Mouse (Mus musculus): ENCODE measurements around the gene Ccdc194. TPM values are rescaled to one million over a fixed set of nuclear protein-coding genes. Genes with fewer than 3 reads are reported as not detected.

Gene Ccdc194
- polyA plus RNA-seq, 1 experiment from 2014 or later: 0.71 TPM

DNA sequence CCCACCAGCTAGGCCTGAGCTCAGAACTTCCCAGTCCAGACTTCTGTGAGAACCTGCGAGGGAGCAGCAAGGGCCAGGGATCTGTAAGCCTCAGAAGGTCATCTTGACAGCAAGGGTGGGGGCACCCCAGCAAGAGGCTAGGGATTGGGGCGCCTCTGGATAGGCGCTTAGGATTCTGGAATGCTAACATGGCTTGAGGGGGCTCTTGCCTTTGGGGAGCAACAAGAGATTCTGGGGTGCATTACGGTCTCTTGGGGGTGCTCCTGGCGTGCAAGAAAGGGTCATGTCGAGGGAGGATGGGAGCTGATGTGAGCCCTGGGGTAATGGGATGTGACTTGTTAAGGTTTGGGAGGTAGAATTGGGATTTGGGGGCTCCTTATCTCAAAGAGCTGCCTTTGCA lies 43.4 kb upstream of the Ccdc194 start:
- Histone ChIP-seq H3K4me2 (ENCODE audit: low read depth, severe bottlenecking) (peak overlapping the region; percentile 86), H3K4me1 (ENCODE audit: control insufficient read depth, insufficient read depth, low read length) (peaks cover 8% of the 10 kb centered on the region; the same call in 1 of the 2 replicates), H3K36me3 (ENCODE audit: control insufficient read depth, insufficient read depth, low read length) (no peaks in the 10 kb centered on the region), H3K4me3 (ENCODE audit: low read depth, low read length) (peak overlapping the region; percentile 65), H3K9ac (ENCODE audit: low read length) (no peak overlapping the region; the same call in 1 of the 2 replicates), H3K9me3 (ENCODE audit: control insufficient read depth, low read length) (peaks cover 4% of the 10 kb centered on the region; the same call in 1 of the 2 replicates), H3K27ac (replicated peaks; ENCODE audit: low read depth, low read length) (no peak overlapping the region), H3K27me3 (ENCODE audit: control insufficient read depth, insufficient read depth, low read length) (peaks cover 12% of the 10 kb centered on the region; the same call in 1 of the 2 replicates)
- DNase-seq (ENCODE audit: low spot score) (no peak), ATAC-seq (ENCODE audit: insufficient number of reproducible peaks, low FRiP score, low TSS enrichment, low read depth) (no peak)
- 14% methylated on average over 6 of the region's 6 CpGs for WGBS

DNA sequence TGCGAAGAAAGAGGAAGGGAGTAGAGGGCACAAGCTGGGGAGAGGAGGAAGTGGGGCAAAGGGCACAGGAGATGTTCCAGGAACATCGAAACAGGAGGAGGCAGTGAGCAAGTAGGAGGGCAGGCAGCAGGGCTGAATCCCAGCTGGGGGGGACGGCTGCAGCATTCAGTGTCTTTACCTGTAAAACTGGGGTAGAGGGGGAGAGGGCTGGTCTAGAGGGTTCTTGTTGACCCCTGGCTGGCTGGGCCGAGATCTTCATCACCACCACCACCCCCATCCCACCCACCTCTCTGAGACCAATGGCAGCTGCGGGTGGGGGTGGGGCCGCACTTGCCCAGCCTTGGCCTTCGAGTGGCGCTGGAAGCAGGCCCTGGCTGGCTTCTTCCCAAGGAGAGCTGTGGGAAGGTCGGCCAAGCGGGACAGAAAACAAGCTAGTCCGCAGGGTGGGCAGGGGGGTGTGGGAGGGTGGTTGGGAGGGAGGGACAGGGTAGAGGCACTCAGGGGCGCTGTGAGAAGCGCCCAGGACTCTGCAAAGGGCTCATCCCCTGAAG lies 43.0 kb upstream of the Ccdc194 start, which contains the start of gene Slc27a1:
Gene Slc27a1 (plus strand): TSS at position 496 of the 551 bp plus-strand sequence.
- H3K36me3 ChIP-seq (ENCODE audit: control insufficient read depth, insufficient read depth, low read length): no peaks in the 10 kb centered on the region
- H3K4me2 ChIP-seq (ENCODE audit: low read depth, severe bottlenecking): peak within 1 kb of the TSS; percentile 86
- WGBS: 7% methylated on average over 13 of the region's 13 CpGs
- ATAC-seq (ENCODE audit: insufficient number of reproducible peaks, low FRiP score, low TSS enrichment, low read depth) (no peak), DNase-seq (ENCODE audit: low spot score) (no peak)
- H3K4me3 ChIP-seq (ENCODE audit: low read depth, low read length): peak within 1 kb of the TSS; percentile 65
- H3K27ac ChIP-seq (replicated peaks; ENCODE audit: low read depth, low read length): peak within 1 kb of the TSS; percentile 50; the same call in 1 of the 2 replicates
- H3K27me3 ChIP-seq (ENCODE audit: control insufficient read depth, insufficient read depth, low read length): peaks cover 14% of the 10 kb centered on the region; the same call in 1 of the 2 replicates
- H3K9ac ChIP-seq (ENCODE audit: low read length): peak within 1 kb of the TSS; percentile 48; the same call in 1 of the 2 replicates
- peaks cover 4% of the 10 kb centered on the region; the same call in 1 of the 2 replicates for H3K9me3 ChIP-seq (ENCODE audit: control insufficient read depth, low read length)
- H3K4me1 ChIP-seq (ENCODE audit: control insufficient read depth, insufficient read depth, low read length): peaks cover 8% of the 10 kb centered on the region; the same call in 1 of the 2 replicates

DNA sequence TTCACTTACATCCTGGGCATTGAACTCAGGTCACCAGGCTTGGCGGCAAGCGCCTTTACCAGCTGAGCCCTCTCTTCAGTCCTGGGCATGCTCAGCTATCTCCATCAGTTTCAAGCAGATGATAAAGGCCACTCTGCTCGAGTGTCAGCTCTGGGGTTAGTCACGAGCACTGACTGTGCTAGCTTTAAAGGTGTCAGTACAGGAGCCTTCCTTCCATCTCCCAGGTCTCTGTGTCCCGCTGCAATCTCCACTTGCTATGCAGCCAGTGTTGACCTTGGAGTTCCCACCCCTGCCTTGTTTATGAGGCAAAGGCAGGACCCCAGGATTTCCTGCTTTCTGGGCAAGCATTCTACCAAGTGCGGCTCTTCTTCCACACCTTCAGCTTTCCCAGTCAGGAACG lies 42.1 kb upstream of the Ccdc194 start:
- 67% methylated on average over 7 of the region's 7 CpGs for WGBS
- Histone ChIP-seq H3K9me3 (ENCODE audit: control insufficient read depth, low read length) (peaks cover 4% of the 10 kb centered on the region; the same call in 1 of the 2 replicates), H3K4me2 (ENCODE audit: low read depth, severe bottlenecking) (no peak overlapping the region), H3K36me3 (ENCODE audit: control insufficient read depth, insufficient read depth, low read length) (no peaks in the 10 kb centered on the region), H3K27ac (replicated peaks; ENCODE audit: low read depth, low read length) (no peak overlapping the region), H3K27me3 (ENCODE audit: control insufficient read depth, insufficient read depth, low read length) (peaks cover 23% of the 10 kb centered on the region), H3K4me3 (ENCODE audit: low read depth, low read length) (no peak overlapping the region), H3K4me1 (ENCODE audit: control insufficient read depth, insufficient read depth, low read length) (peaks cover 8% of the 10 kb centered on the region; the same call in 1 of the 2 replicates), H3K9ac (ENCODE audit: low read length) (no peak overlapping the region)
- DNase-seq (ENCODE audit: low spot score) (no peak), ATAC-seq (ENCODE audit: insufficient number of reproducible peaks, low FRiP score, low TSS enrichment, low read depth) (no peak)

DNA sequence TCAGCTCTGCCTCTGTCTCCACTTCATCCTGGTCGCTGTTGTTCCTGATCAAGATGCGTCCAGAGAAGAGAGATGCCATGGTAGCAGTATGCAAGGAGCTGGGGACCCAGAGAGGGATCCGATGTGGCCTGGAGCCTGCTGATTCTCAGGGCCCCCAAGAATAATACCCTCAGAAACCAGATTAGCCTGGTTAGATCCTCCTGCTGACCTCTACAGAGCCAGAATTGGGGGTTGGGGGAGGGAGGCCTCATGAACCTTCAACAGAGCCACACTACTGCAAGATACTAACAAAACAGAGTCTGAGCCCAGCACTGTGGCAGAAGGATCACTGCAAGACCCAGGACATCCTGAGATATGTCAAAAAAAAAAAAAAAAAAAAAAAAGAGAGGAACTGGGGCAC lies 41.0 kb upstream of the Ccdc194 start, which contains the start of gene Nxnl1:
Gene Nxnl1 (minus strand): TSS at position 101 of the 400 bp plus-strand sequence.
- no peak for ATAC-seq (ENCODE audit: insufficient number of reproducible peaks, low FRiP score, low TSS enrichment, low read depth)
- no peak for DNase-seq (ENCODE audit: low spot score)
- 60% methylated on average over 3 of the region's 3 CpGs for WGBS
- Histone ChIP-seq H3K36me3 (ENCODE audit: control insufficient read depth, insufficient read depth, low read length) (no peaks in the 10 kb centered on the region), H3K4me3 (ENCODE audit: low read depth, low read length) (no peak within 1 kb of the TSS), H3K27ac (replicated peaks; ENCODE audit: low read depth, low read length) (no peak within 1 kb of the TSS), H3K27me3 (ENCODE audit: control insufficient read depth, insufficient read depth, low read length) (peaks cover 31% of the 10 kb centered on the region), H3K4me1 (ENCODE audit: control insufficient read depth, insufficient read depth, low read length) (peaks cover 8% of the 10 kb centered on the region; the same call in 1 of the 2 replicates), H3K9me3 (ENCODE audit: control insufficient read depth, low read length) (peaks cover 4% of the 10 kb centered on the region; the same call in 1 of the 2 replicates), H3K9ac (ENCODE audit: low read length) (no peak within 1 kb of the TSS), H3K4me2 (ENCODE audit: low read depth, severe bottlenecking) (no peak within 1 kb of the TSS)

DNA sequence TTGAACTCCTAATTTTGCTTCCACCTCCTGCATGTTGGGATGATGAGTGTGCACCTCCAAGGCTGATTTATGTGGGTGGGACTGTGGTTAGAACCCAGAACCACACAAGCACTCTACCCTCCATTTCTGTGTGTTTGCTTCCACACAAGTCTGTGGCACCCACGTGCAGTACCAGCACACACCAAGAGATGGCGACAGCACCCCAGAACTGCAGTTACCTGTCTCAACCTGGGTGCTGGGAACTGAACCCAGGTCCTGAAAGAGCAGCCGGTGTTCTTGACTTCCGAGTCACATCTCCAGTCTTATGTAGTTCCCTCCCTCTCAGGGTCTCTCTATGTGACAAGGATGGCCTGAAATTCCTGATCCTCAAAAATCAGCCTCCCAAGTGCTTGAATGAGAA lies 38.5 kb upstream of the Ccdc194 start:
- no peak for DNase-seq (ENCODE audit: low spot score)
- H3K9ac ChIP-seq (ENCODE audit: low read length): no peak overlapping the region
- H3K27ac ChIP-seq (replicated peaks; ENCODE audit: low read depth, low read length): no peak overlapping the region
- H3K27me3 ChIP-seq (ENCODE audit: control insufficient read depth, insufficient read depth, low read length): peaks cover 51% of the 10 kb centered on the region
- WGBS: 97% methylated on average over 4 of the region's 4 CpGs
- peaks cover 4% of the 10 kb centered on the region; the same call in 1 of the 2 replicates for H3K4me1 ChIP-seq (ENCODE audit: control insufficient read depth, insufficient read depth, low read length)
- no peak overlapping the region for H3K4me3 ChIP-seq (ENCODE audit: low read depth, low read length)
- H3K36me3 ChIP-seq (ENCODE audit: control insufficient read depth, insufficient read depth, low read length): no peaks in the 10 kb centered on the region
- no peak overlapping the region for H3K4me2 ChIP-seq (ENCODE audit: low read depth, severe bottlenecking)
- peaks cover 4% of the 10 kb centered on the region; the same call in 1 of the 2 replicates for H3K9me3 ChIP-seq (ENCODE audit: control insufficient read depth, low read length)
- no peak for ATAC-seq (ENCODE audit: insufficient number of reproducible peaks, low FRiP score, low TSS enrichment, low read depth)

DNA sequence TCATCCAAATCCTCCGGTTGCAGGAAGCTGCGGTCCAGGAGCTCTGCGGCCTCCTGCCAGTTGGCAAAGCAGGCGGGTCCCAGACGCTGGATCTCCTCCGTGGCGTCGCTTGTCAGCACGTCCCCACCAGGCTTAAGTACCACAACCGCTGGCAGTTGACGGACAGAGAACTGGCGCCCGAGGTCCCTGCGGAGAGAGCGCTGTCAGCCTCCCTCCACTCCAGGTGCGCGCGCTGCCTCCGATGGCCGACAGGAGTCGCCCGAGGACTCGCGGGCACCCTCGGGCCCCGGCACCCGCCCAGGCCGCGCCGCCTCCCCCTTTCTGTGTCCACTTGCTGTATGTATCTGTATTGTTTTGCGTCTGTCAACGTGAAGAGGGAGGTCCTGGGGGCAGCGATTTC lies 37.2 kb upstream of the Ccdc194 start:
- Histone ChIP-seq H3K4me2 (ENCODE audit: low read depth, severe bottlenecking) (peak overlapping the region; percentile 33; the same call in 1 of the 2 replicates), H3K9me3 (ENCODE audit: control insufficient read depth, low read length) (peaks cover 4% of the 10 kb centered on the region; the same call in 1 of the 2 replicates), H3K4me3 (ENCODE audit: low read depth, low read length) (0 out of 2 replicates have a peak overlapping the region, but pooled peaks have one; percentile 8), H3K9ac (ENCODE audit: low read length) (peak overlapping the region; percentile 30; the same call in 1 of the 2 replicates), H3K27me3 (ENCODE audit: control insufficient read depth, insufficient read depth, low read length) (peaks cover 55% of the 10 kb centered on the region), H3K27ac (replicated peaks; ENCODE audit: low read depth, low read length) (no peak overlapping the region), H3K4me1 (ENCODE audit: control insufficient read depth, insufficient read depth, low read length) (0 out of 2 replicates have a peak, but pooled peaks cover 7% of the 10 kb centered on the region), H3K36me3 (ENCODE audit: control insufficient read depth, insufficient read depth, low read length) (no peaks in the 10 kb centered on the region)
- 2% methylated on average over 32 of the region's 33 CpGs for WGBS
- ATAC-seq (ENCODE audit: insufficient number of reproducible peaks, low FRiP score, low TSS enrichment, low read depth): no peak
- DNase-seq (ENCODE audit: low spot score): peak; percentile 79

DNA sequence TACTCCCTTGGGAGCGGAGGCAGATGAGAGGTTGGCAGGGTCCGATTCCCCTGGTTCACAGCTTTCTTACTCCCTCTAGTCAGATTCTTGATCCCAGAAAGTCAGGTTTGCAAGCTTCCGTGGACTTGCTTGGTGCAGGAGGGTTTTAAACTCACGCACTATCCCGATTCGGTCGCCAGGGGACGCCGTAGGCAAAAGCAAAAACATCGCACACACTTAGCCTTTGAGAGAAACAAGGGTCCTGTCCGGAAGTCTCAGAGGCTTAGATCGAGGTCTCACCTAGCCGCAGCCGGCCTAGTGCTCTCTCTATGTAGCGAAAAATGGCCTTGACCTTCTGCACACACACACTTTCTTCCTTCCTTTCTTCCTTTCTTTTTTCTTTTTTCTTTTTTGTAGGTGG lies 35.9 kb upstream of the Ccdc194 start:
- Histone ChIP-seq H3K4me3 (ENCODE audit: low read depth, low read length) (no peak overlapping the region), H3K36me3 (ENCODE audit: control insufficient read depth, insufficient read depth, low read length) (no peaks in the 10 kb centered on the region), H3K27me3 (ENCODE audit: control insufficient read depth, insufficient read depth, low read length) (peaks cover 65% of the 10 kb centered on the region), H3K9ac (ENCODE audit: low read length) (no peak overlapping the region), H3K27ac (replicated peaks; ENCODE audit: low read depth, low read length) (no peak overlapping the region), H3K9me3 (ENCODE audit: control insufficient read depth, low read length) (peaks cover 4% of the 10 kb centered on the region; the same call in 1 of the 2 replicates), H3K4me1 (ENCODE audit: control insufficient read depth, insufficient read depth, low read length) (0 out of 2 replicates have a peak, but pooled peaks cover 7% of the 10 kb centered on the region), H3K4me2 (ENCODE audit: low read depth, severe bottlenecking) (no peak overlapping the region)
- peak; percentile 89 for DNase-seq (ENCODE audit: low spot score)
- no peak for ATAC-seq (ENCODE audit: insufficient number of reproducible peaks, low FRiP score, low TSS enrichment, low read depth)
- 2% methylated on average over 15 of the region's 15 CpGs for WGBS

DNA sequence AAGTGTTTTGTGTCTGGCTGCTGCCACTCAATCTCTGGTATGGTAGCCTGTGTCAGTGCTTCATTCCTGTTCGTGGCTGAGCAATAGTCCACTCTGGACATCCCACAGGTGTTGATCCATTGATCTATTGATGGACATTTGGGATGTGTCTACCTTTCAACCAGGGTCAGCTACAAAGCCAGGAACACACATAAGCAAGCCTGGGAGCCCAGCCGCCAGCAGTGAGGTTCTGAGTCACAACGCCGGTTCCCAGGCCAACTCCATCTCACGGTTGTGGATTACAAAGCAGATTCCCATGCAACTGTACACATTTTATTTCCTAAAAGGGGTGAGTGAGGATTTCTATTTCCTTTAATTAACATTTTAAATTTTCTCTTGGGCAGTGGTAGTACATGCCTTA lies 35.3 kb upstream of the Ccdc194 start:
- peaks cover 4% of the 10 kb centered on the region; the same call in 1 of the 2 replicates for H3K9me3 ChIP-seq (ENCODE audit: control insufficient read depth, low read length)
- H3K4me1 ChIP-seq (ENCODE audit: control insufficient read depth, insufficient read depth, low read length): 0 out of 2 replicates have a peak, but pooled peaks cover 7% of the 10 kb centered on the region
- H3K4me3 ChIP-seq (ENCODE audit: low read depth, low read length): no peak overlapping the region
- WGBS: 82% methylated on average over 5 of the region's 5 CpGs
- ATAC-seq (ENCODE audit: insufficient number of reproducible peaks, low FRiP score, low TSS enrichment, low read depth): no peak
- no peaks in the 10 kb centered on the region for H3K36me3 ChIP-seq (ENCODE audit: control insufficient read depth, insufficient read depth, low read length)
- H3K27ac ChIP-seq (replicated peaks; ENCODE audit: low read depth, low read length): no peak overlapping the region
- H3K4me2 ChIP-seq (ENCODE audit: low read depth, severe bottlenecking): no peak overlapping the region
- no peak for DNase-seq (ENCODE audit: low spot score)
- peaks cover 67% of the 10 kb centered on the region for H3K27me3 ChIP-seq (ENCODE audit: control insufficient read depth, insufficient read depth, low read length)
- H3K9ac ChIP-seq (ENCODE audit: low read length): no peak overlapping the region
